Mouse (Mus musculus) liver, embryonic 16.5 days (tissue): Measurements from ENCODE around the gene Nadk. TPM values are rescaled to one million over a fixed set of nuclear protein-coding genes. Genes with fewer than 3 reads are reported as not detected.

Experiments used
- ATAC-seq: fragments of 200-750 bp; cut with Nextera tagmentation; 2 replicates; pipeline ENCODE4 v1.8.0; 2017; ENCODE audit warnings: low read depth, mild to moderate bottlenecking, moderate number of reproducible peaks, moderate library complexity
- H3K27ac ChIP-seq: fragments of 300-500 bp; sonication (generic); 2 replicates; pipeline ENCODE4 v1.5.1; 2014; ENCODE audit warnings: mild to moderate bottlenecking, low read length
- H3K27me3 ChIP-seq: fragments of 300-500 bp; sonication (generic); 2 replicates; pipeline ENCODE4 v1.6.1; 2014; ENCODE audit warnings: low read depth, low read length, mixed read lengths; ENCODE audit not compliant: control insufficient read depth, insufficient read depth
- H3K36me3 ChIP-seq: fragments of 300-500 bp; sonication (generic); 2 replicates; pipeline ENCODE4 v1.6.1; 2014; ENCODE audit warnings: mild to moderate bottlenecking; ENCODE audit not compliant: control insufficient read depth, insufficient read depth
- H3K4me1 ChIP-seq: fragments of 300-500 bp; sonication (generic); 2 replicates; pipeline ENCODE4 v1.6.1; 2014; ENCODE audit warnings: low read depth, low read length, mixed read lengths; ENCODE audit not compliant: control insufficient read depth
- H3K4me2 ChIP-seq: fragments of 300-500 bp; sonication (generic); 2 replicates; pipeline ENCODE4 v1.6.1; 2014; ENCODE audit warnings: low read depth, low read length, mixed read lengths
- H3K4me3 ChIP-seq: fragments of 300-500 bp; sonication (generic); 2 replicates; pipeline ENCODE4 v1.5.1; 2014; ENCODE audit warnings: low read depth, mild to moderate bottlenecking, low read length
- H3K9ac ChIP-seq: fragments of 300-500 bp; sonication (generic); 2 replicates; pipeline ENCODE4 v1.6.1; 2014; ENCODE audit warnings: low read depth, low read length
- H3K9me3 ChIP-seq: fragments of 300-500 bp; sonication (generic); replicated peaks from 2 replicates; pipeline ENCODE4 v1.6.1; 2016; ENCODE audit warnings: low read length; ENCODE audit not compliant: control insufficient read depth
- WGBS: fragments of 180-500 bp; shearing (Covaris S2); extraction: QIAGEN DNeasy Blood & Tissue Kit; methylation state at CpG from one replicate; pipeline ENCODE4 v1.1.7; 2014; ENCODE audit not compliant: insufficient replicate concordance; 5-methylcytosine and 5-hydroxymethylcytosine counted together
- polyA plus RNA-seq: library from polyadenylated mRNA; unstranded; fragments of >200 nt; fragmentation: Nextera tagmentation; extraction: Ambion mirVana; gene quantifications from 2 replicates; pipeline ENCODE4 v1.2.1, GENCODE M21; 2015

The Nadk gene
- polyA plus RNA-seq, result 42.9 and 45.3 TPM in 2 replicates

DNA sequence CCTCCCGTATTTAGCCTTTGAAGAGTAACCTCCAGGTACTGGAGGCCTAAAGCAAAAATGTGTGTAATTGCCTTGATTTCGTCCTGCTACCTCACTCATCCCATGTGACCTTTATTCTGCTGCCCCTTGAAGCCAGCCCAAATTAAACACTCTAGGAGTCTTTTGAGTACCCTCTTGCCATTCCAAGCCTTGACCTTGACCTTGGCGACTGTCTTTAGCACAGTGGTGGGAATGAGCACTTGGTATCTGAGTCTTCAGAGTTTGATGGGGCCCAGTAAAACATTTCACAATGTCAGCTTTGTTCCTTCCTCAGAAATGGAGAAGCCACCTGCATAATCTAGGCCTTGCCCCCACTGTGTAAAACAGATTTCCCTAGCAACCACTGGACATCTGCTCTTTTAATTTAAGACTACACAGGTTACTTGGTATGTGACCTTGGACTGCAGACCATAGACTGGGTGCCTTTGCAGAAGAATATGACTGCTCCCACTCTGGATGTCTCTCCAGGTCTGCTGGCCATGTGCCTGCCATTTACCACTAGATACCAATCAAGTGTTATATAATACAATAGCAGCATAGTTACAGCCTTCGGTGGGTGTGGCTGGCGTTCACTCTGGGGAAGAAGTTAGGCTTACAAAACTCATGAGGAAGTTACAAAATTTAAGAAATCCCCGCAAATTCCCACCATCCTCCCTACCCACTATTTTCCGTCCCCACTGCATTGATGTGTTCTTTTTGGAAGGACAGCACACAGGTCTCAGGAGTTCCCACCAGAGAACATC is at the start of gene Nadk:
Nadk (plus strand) TSS at position 718 of the 782 bp plus-strand sequence.
- H3K36me3 ChIP-seq, result peaks cover 12% of the 10 kb centered on the region
- WGBS, result 55% methylated on average over 7 of the region's 7 CpGs
- peak within 1 kb of the TSS; percentile 86 for H3K27ac ChIP-seq
- peak within 1 kb of the TSS; percentile 98 for H3K4me2 ChIP-seq
- no peak for ATAC-seq
- H3K4me3 ChIP-seq, result peak within 1 kb of the TSS; percentile 75
- no peaks in the 10 kb centered on the region for H3K9me3 ChIP-seq
- H3K4me1 ChIP-seq, result peaks cover 60% of the 10 kb centered on the region
- H3K9ac ChIP-seq, result peak within 1 kb of the TSS; percentile 68
- H3K27me3 ChIP-seq, result no peaks in the 10 kb centered on the region

DNA sequence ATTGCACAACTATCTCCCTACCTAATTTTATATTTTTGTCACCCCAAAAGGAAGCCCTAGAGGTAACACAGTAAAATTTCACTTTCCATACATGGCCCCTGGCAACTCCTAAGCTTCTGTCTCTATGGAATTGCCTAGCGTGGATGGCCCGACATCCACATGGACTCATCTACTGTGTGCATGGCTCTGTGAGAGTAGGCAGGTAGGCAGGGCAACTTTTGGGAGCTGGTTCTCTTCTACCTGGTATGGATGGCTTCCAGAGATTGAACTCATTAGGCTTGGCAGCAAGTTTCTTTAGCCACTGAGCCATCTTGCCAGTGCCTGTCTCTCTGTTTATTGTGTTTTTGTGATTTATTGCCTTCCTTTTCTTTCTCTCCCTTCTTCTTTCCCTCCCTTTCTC is 47.4 kb upstream of the Nadk start:
- Histone ChIP-seq H3K4me2 (no peak overlapping the region), H3K27me3 (no peaks in the 10 kb centered on the region), H3K36me3 (no peaks in the 10 kb centered on the region), H3K4me1 (no peaks in the 10 kb centered on the region; the same call in 1 of the 2 replicates), H3K9ac (no peak overlapping the region), H3K9me3 (no peaks in the 10 kb centered on the region), H3K27ac (no peak overlapping the region), H3K4me3 (no peak overlapping the region)
- 84% methylated on average over 2 of the region's 2 CpGs for WGBS
- ATAC-seq, result no peak

DNA sequence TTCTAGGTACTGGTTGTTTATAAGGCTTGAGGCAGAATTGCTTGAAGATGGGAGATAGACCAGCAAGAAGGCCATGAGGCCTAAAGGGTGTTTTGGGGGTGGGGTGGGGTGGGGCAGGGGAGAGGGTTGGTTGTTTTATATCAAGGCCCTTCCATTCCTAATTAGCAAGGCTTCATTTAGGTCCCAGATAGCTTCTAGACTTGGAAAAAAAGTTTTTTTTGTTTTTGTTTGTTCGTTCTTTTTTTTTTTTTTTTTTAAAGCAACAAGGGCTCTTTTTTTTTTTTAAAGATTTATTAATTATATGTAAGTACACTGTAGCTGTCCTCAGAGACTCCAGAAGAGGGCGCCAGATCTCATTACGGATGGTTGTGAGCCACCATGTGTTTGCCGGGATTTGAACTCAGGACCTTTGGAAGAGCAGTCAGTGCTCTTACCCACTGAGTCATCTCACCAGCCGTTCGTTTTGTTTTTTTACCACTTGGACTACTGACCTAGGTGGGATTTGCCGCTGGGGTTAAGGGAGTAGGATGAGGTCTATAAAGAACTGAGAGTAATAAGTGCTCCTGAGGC is 44.1 kb upstream of the Nadk start:
- Histone ChIP-seq H3K4me1 (no peaks in the 10 kb centered on the region; the same call in 1 of the 2 replicates), H3K4me2 (no peak overlapping the region), H3K27ac (no peak overlapping the region), H3K4me3 (no peak overlapping the region), H3K9me3 (no peaks in the 10 kb centered on the region), H3K27me3 (no peaks in the 10 kb centered on the region), H3K9ac (no peak overlapping the region), H3K36me3 (no peaks in the 10 kb centered on the region)
- WGBS, result 81% methylated on average over 7 of the region's 7 CpGs
- no peak for ATAC-seq

DNA sequence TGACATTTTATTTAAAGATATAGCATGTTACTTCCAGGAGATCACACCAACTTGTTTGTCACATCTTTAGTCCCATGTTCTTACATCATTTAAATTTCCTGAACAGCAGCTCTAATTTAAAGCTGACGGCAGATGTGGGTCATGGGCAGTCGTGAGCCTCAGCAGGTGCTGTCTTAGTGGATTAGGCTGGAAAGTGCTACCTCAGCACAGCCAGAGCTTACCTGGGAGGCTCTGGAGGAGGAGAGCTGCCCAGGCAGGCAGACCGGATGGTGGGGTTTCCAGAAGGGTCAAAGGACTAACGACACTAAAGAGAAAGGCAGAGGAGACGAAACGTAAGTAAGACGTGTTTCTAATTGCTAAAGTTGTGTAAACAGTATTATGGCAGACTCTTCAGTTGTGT is 39.9 kb upstream of the Nadk start:
- Histone ChIP-seq H3K9me3 (no peaks in the 10 kb centered on the region), H3K4me1 (no peaks in the 10 kb centered on the region), H3K4me2 (no peak overlapping the region), H3K27me3 (no peaks in the 10 kb centered on the region), H3K36me3 (no peaks in the 10 kb centered on the region), H3K27ac (no peak overlapping the region), H3K4me3 (no peak overlapping the region), H3K9ac (no peak overlapping the region)
- ATAC-seq, result no peak
- 80% methylated on average over 7 of the region's 7 CpGs for WGBS

DNA sequence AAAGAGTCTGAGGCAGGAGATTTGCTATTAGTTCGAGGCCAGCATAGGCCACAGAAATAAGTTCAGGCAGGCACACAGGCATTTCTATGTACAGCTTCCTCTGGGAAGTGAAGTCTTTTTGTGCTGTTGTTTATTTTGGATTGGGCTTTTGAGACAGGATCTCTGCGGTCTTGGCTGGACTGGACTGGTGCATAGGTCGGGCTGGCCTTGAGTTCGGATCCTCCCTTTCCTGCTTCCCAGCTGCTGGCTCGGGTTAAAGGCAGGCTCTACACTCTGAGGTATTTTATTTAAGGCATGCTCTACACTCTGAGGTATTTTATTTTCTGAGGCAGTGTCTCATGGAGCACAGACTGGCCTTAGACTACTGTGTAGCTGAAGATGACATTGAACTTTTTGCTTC is 36.4 kb upstream of the Nadk start:
- no peak for ATAC-seq
- Histone ChIP-seq H3K9ac (no peak overlapping the region), H3K4me2 (no peak overlapping the region), H3K27me3 (no peaks in the 10 kb centered on the region), H3K27ac (no peak overlapping the region), H3K9me3 (no peaks in the 10 kb centered on the region), H3K4me1 (no peaks in the 10 kb centered on the region), H3K4me3 (no peak overlapping the region), H3K36me3 (peaks cover 5% of the 10 kb centered on the region)
- WGBS, result 77% methylated on average over 5 of the region's 5 CpGs

DNA sequence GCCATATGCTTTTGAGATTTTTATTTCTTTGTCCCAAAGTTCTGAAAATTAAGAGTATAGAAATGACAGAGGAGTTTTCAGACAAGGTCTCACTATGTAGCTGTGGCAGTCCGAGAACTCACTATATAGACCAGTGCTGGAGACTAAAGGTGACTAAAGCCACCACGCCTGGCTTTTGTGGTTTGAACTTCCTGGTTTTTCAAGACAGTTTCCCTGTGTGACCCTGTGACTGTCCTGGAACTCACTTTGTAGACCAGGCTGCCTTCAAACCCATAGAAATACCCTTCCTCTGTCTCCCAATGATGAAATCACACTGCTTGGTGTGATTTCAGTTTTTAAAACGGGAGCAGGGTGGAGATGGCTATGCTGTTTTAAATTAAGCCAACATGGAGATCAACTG is 32.9 kb upstream of the Nadk start:
- H3K9ac ChIP-seq, result no peak overlapping the region
- WGBS, result 53% methylated on average over 3 of the region's 3 CpGs

DNA sequence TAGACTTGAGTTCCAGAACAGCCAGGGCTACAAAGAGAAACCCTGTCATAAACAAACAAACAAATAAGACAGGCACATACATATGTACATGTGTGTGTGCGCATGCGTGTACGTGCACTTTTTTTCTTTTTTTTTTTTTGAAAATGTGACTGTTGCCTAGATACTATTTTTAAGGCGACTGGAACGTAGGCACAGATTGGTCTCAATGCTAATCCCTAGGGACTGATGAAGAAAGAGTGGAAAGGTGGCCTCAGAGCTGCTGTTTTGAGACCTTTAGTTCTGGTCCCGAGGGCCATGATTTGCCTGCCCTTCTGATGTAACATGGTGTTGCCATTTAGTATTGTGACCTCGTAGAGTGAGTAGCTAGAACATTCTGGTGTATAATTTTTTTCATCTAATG is 12.2 kb upstream of the Nadk start:
- ATAC-seq, result no peak
- Histone ChIP-seq H3K9ac (no peak overlapping the region), H3K4me1 (no peaks in the 10 kb centered on the region), H3K27me3 (no peaks in the 10 kb centered on the region), H3K4me3 (no peak overlapping the region), H3K9me3 (no peaks in the 10 kb centered on the region), H3K36me3 (peaks cover 17% of the 10 kb centered on the region), H3K4me2 (no peak overlapping the region), H3K27ac (no peak overlapping the region)
- 81% methylated on average over 7 of the region's 7 CpGs for WGBS

More for the DNA sequence above, 32.9 kb upstream of the Nadk start:
- Histone ChIP-seq H3K4me3 (no peak overlapping the region), H3K36me3 (peaks cover 5% of the 10 kb centered on the region), H3K27me3 (no peaks in the 10 kb centered on the region), H3K9me3 (no peaks in the 10 kb centered on the region), H3K27ac (no peak overlapping the region), H3K4me2 (no peak overlapping the region), H3K4me1 (no peaks in the 10 kb centered on the region)
- no peak for ATAC-seq

DNA sequence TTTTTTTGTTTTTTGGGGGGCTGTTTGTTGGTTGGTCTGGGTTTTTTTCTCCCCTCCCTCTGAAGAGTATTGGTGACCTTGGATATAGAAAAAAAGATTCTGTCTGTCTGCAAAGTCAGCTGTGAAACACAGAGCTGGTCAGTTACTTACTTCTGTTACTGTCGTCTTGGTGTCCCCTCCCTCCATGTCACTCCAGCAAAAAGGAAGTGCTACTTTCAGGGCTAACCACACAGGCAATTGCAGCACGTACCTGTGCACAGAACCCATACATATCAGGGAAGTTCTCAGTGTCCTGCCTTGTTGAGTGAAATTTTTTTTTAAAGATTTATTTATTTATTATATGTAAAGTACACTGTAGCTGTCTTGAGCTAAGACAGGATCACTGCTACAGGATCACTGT is 11.7 kb upstream of the Nadk start:
- WGBS, result 37% methylated on average over 2 of the region's 2 CpGs
- no peak overlapping the region for H3K9ac ChIP-seq

DNA sequence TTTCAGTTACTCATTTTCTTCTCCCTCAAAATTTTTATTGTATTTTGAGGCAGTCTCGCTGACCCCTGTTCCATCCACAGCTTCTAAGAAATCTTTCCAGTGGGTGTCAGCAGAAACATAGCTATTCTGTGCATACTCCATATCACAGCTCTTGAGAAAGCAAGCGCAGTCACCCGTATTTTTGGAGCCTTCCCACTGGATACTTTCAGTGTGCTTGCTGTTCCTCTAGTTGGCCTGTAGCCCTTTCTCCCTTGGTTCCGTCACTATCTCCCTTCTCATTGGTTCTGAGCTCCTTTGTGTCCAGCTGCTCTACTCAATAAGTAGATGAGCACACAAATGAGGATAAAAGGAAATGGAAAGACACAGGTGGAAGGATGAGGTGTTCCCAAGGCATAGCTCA is 11.1 kb upstream of the Nadk start:
- Histone ChIP-seq H3K4me2 (no peak overlapping the region), H3K27me3 (no peaks in the 10 kb centered on the region), H3K4me3 (no peak overlapping the region), H3K36me3 (peaks cover 27% of the 10 kb centered on the region), H3K4me1 (no peaks in the 10 kb centered on the region), H3K9ac (no peak overlapping the region), H3K9me3 (no peaks in the 10 kb centered on the region), H3K27ac (no peak overlapping the region)
- ATAC-seq, result no peak
- 79% methylated on average over 4 of the region's 4 CpGs for WGBS

More for the DNA sequence above, 11.7 kb upstream of the Nadk start:
- Histone ChIP-seq H3K4me2 (no peak overlapping the region), H3K27ac (no peak overlapping the region), H3K9me3 (no peaks in the 10 kb centered on the region), H3K36me3 (peaks cover 22% of the 10 kb centered on the region), H3K4me3 (no peak overlapping the region), H3K27me3 (no peaks in the 10 kb centered on the region), H3K4me1 (no peaks in the 10 kb centered on the region)
- no peak for ATAC-seq
